Mouse (Mus musculus) left cerebral cortex, adult 8-10 months (tissue): ENCODE measurements at regions not wholly inside any gene's neighbourhood (a gene's known extent, or its start where the extent isn't known, plus 50 kb on each side); places are given as distances from the start of the nearest gene placed in this dataset.

Experiments
- DNase-seq, 2 experiments: peaks; one replicate each; pipeline ENCODE4 v3.0.0; 2022; ENCODE audit warnings: low spot score in 2 of 2

GRCm38 (mm10) chr8:24287861-24288260 is 437.8 kb downstream of the Adam3 start:
- no peak for DNase-seq

- DNase-seq = no peak
Measured at GRCm38 (mm10) chr8:24284966-24285365, 440.7 kb downstream of the Adam3 start.

- no peak for DNase-seq
Measured at GRCm38 (mm10) chr8:24283901-24284405, 441.7 kb downstream of the Adam3 start.

GRCm38 (mm10) chr8:24280296-24280695 is 445.4 kb downstream of the Adam3 start:
- DNase-seq = no peak

- no peak for DNase-seq
Measured at GRCm38 (mm10) chr8:24278391-24278790, 447.3 kb downstream of the Adam3 start.

GRCm38 (mm10) chr8:24261359-24261758 is 464.3 kb downstream of the Adam3 start:
- DNase-seq = no peak

GRCm38 (mm10) chr8:24258622-24259021 is 467.0 kb downstream of the Adam3 start:
- no peak for DNase-seq

- no peak for DNase-seq
Measured at GRCm38 (mm10) chr8:24242211-24242610, 483.4 kb downstream of the Adam3 start.

- DNase-seq = no peak
Measured at GRCm38 (mm10) chr8:24240211-24240983, 485.3 kb downstream of the Adam3 start.

- DNase-seq = no peak
Measured at GRCm38 (mm10) chr8:24234981-24235380, 490.7 kb downstream of the Adam3 start.

GRCm38 (mm10) chr8:24228148-24228547 is 497.5 kb downstream of the Adam3 start:
- peak; percentile 46 to 84 for DNase-seq

- no peak for DNase-seq
Measured at GRCm38 (mm10) chr8:24227331-24228072, 498.1 kb downstream of the Adam3 start.

GRCm38 (mm10) chr8:24220222-24220621 is 505.4 kb downstream of the Adam3 start:
- peak; percentile 26 to 70 for DNase-seq

- peak in 1 of 2 experiments; percentile 73 for DNase-seq
Measured at GRCm38 (mm10) chr8:24216655-24217054, 509.0 kb downstream of the Adam3 start.

GRCm38 (mm10) chr8:24215510-24216138 is 510.0 kb downstream of the Adam3 start:
- DNase-seq = no peak

- DNase-seq = peak in 1 of 2 experiments; percentile 52
Measured at GRCm38 (mm10) chr8:24214315-24214714, 511.3 kb downstream of the Adam3 start.

GRCm38 (mm10) chr8:24212216-24213200 is 513.1 kb downstream of the Adam3 start:
- no peak for DNase-seq

GRCm38 (mm10) chr8:24211091-24211490 is 514.6 kb downstream of the Adam3 start:
- DNase-seq = no peak
